Comparison of ENCODE assay signal across 15 mouse cellular contexts in genomic region chr12:36947902-36948301, GRCm38 (mm10).
"Had no signal": no experiment of that assay in that cellular context is flagged by ENCODE, and none has a peak within 500 bp of the region (broad histone marks: within the 10 kb centered on the region; RNA-seq: fewer than 3 reads in every experiment).

No protein-coding gene starts in this region.

- H3K9me3 ChIP-seq: megakaryocyte, embryonic 14.5 days; midbrain, embryonic 13.5 days; neural tube, embryonic 12.5 days; stomach, embryonic 15.5 days had no signal

- ATAC-seq: midbrain, embryonic 13.5 days; midbrain, embryonic 16.5 days had no signal

- H3K4me3 ChIP-seq: megakaryocyte, embryonic 14.5 days; midbrain, embryonic 13.5 days; neural tube, embryonic 12.5 days; stomach, embryonic 15.5 days had no signal

- H3K36me3 ChIP-seq: midbrain, embryonic 13.5 days; neural tube, embryonic 12.5 days; stomach, embryonic 15.5 days had no signal

- H3K4me1 ChIP-seq: megakaryocyte, embryonic 14.5 days; midbrain, embryonic 13.5 days; neural tube, embryonic 12.5 days; stomach, embryonic 15.5 days had no signal

- H3K27me3 ChIP-seq: megakaryocyte, embryonic 14.5 days; midbrain, embryonic 13.5 days; neural tube, embryonic 12.5 days; stomach, embryonic 15.5 days had no signal

- DNase-seq: lung, adult 18-20 months; lung, embryonic 14.5 days; lung, postnatal 10 days; right cerebral cortex, postnatal 14 days; thymus, adult 2 months; thymus, postnatal 25 days; thymus, postnatal 4 days had no signal

- H3K27ac ChIP-seq: liver, embryonic 14.5 days; macrophage; midbrain, embryonic 13.5 days; neural tube, embryonic 12.5 days; stomach, embryonic 15.5 days; stomach, postnatal 0 days had no signal

- H3K4me2 ChIP-seq: lung, embryonic 14.5 days; midbrain, embryonic 13.5 days; neural tube, embryonic 12.5 days; stomach, embryonic 15.5 days had no signal

- H3K9ac ChIP-seq: liver, embryonic 14.5 days; lung, embryonic 14.5 days; midbrain, embryonic 13.5 days; neural tube, embryonic 12.5 days; stomach, embryonic 15.5 days had no signal
